Mouse (Mus musculus): ENCODE results near the gene Dnah10. TPM values are rescaled to one million over a fixed set of nuclear protein-coding genes. Genes with fewer than 3 reads are reported as not detected.
A peak's percentile ranks its signal among the peaks of the same experiment; 100 is the strongest.

The Dnah10 gene
- total RNA-seq, 4 experiments from 2014 or later, result 0.02 to 0.05 (median 0.02) TPM; not detected in 1

DNA sequence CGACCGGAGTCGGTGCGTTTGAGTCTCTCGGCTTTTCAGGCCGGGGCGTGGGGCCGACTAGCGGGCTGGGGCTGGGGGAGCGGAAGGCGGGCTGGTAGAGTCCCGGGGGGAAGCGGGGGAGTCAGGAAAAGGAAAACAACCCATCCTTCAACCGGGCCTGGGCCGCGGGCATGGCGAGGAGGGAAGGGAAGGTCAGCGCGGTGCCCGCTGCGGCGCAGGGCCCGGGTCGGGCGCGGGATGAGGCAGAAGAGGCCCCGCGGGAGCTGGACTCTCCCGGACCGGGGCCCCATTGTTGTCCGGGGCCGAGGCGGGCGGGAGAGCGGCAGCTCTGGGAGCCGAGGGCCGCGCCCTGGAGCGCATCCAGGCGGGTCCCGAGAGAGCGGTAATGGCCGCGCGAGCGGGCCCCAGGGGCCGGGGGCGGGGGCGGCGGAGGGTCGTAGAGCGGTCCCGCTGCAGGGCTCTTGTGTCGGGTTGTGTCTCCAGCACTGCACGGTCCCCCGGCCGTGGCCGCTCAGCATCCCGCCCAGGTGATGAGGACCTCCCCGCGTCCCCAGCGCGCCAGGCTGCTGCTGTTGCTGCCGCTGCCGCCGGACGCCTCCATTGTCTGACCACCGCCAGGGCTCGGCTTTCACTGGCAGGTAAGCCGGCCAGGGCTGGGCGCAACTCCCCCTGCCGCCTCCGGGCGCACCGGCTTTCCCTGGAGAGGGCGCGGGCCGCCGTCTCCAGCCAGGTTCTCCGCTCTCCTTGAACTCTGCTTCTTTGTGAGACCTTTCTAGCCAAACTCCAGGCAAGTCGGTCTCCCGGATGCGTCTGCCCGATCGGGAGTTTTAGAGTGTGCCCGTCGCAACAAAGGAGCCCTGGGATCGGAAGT, 138.2 kb downstream of the Dnah10 start:
- DNase-seq (ENCODE audit: low spot score in 2 of 2), result peak in 1 of 2 experiments; percentile 20

DNA sequence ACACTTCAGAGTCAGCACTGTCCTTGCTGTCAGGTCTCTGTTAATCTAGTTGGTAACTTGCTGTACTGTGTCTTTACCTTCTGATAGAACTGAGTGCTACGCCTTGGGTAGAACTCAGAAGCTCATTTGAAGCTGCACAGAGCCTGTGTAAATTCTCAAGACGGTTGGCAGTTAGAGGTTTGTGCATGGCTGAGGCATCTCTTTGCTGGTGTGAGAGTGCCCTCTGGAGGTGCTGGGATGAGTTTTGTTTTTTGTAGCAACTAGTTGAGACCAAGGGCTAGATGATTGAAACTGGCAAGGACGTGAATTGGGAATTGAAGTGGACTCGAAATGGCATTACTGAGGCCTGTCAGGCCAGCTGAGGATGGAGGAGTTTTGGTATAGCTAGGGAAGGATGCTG, 144.1 kb downstream of the Dnah10 start:
- peak; percentile 15 to 22 for DNase-seq (ENCODE audit: low spot score in 2 of 2)

DNA sequence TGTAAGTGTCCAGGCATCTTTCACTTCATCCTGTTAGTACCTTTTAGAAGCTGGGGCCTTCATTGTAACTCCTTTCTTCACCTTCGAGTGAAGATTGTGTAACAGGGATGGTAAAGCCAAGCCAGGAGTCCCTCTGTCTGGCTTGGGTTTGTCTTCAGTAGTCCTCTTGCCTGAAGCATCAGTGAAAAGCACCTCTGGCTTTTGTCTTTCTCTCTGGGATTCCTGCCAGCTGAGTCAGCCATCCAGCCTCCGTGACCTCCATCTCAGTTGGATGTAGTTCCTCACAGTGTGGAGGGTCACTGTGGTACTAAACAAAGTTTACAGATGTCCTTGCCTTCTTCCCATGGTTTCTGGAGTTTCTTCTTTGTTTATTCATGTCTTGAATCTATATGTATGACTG, 147.1 kb downstream of the Dnah10 start:
- DNase-seq (ENCODE audit: low spot score in 2 of 2), result no peak

DNA sequence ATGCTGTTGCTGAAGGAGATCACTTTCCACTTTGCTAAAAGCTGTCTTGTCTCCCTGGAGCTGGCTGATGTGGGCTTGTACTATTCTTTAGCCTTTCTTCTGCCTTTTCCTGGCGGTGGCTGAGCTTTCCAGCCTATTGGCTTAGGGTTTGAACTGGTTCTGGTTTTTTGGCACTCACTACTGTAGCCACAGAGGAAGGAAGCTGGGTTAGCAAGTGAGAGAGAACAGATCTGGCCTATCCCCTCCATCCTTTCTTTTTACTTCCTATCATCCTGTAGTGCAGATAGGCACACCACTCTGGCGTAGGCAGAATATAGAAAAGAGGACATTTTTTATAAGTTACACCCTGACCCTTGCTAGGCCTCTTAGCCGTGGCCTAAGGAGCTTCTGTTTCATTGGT, 148.2 kb downstream of the Dnah10 start:
- DNase-seq (ENCODE audit: low spot score in 2 of 2), result no peak

DNA sequence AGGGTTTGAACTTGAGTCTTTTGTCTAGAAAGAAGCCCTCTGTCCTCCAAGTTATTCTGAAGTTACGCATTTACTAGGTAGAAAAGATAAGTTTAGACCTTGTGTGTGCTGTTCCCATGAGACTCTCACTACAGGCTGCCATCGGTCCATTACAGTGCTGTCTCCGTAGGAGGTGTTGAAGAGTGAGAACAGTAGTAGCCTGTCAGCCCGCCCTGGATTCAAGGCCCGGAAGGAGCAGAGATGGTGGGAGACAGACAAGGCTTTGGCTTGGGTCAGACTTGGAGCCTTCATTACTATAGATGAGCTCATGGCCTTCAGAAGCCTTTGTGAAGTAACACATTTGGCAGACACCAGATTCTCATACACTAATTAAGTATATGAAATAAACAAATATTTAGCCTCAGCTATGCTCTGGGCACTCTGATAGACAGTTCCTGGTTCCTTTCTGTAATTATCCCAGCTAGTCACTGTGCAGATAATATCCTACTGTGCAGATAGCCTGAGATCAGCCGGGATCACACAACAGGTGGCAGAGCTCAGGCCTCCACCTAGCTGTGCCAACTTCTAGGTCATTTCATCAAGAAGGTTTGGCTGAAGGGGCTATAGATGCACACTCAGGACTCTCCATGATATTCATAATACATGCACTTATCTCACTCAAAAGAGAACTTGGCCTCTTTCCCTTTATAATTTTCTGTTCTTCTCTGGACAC, 149.2 kb downstream of the Dnah10 start:
- no peak for DNase-seq (ENCODE audit: low spot score in 2 of 2)

DNA sequence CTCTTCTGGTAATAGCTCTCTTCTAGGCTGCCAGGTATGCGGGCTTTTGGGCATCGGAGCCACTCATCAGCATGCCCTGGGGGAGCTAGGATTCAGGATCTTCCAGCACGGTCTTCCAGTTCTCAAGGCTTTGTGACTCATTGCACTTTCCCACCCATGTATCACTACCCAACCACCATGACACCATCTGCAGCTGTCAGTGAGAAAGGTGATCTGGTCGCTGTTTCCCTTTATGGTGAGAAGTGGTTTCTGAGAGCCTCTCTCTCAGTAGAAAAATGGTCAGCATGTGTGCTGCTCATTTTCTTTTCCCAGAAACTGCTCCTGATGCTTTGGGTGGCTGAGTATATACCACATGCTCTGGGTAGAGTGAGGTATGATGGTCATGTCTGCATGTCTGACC, 154.4 kb downstream of the Dnah10 start:
- no peak for DNase-seq (ENCODE audit: low spot score in 2 of 2)

DNA sequence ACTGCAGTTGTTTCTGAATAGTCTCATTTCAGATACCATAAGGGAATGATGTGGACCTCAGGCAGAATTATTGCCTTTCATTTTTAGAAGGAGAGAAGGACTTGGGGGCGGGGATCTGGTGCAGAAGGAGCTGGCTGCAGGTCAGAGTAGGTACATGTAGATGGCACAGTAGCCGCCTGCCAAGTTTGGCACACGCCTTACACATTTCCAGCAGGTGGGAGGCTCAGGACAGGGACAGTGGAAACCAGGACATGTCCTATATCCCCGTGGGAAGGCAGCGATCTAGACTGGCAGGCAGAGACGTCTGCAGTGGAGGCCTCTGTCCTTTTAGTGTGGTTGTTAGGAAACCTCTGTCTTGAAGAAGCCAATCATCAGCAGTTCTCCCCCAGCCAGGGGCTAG, 154.9 kb downstream of the Dnah10 start:
- DNase-seq (ENCODE audit: low spot score in 2 of 2), result no peak

DNA sequence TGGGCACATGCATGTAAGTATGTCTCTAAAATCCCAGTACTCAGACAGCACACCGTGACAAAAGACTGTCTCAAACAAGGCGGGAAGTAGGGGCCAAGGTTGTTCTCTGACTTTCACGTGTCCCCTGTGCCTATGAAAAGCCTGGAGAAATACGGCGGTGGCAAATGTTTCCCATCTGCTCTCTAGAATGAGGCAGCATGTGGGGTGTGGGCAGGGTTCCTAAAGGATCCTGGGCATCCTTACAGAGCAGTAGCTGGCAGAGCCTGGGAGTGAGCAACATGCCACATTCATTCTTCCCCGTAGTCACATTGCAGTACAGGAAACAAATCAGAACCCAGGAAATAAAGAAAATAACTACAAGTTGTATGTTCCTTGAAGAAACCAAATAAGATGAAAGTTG, 159.0 kb downstream of the Dnah10 start:
- DNase-seq (ENCODE audit: low spot score in 2 of 2), result no peak

Other genes with a start within 250 kb of the Dnah10 start
- gene Rilpl2, start 246.7 kb upstream of the Dnah10 start, total RNA-seq (2022), result 1 to 10 TPM; 3.2 to 5.1 (median 4.2) TPM
- 10 to 100 TPM; 19.8 to 27.9 (median 25.2) TPM for gene Snrnp35, start 242.0 kb upstream of the Dnah10 start, total RNA-seq (2022)
- 100 to 1,000 TPM; 208 to 326 (median 241) TPM for gene Rilpl1, start 193.7 kb upstream of the Dnah10 start, total RNA-seq (2022)
- 100 to 1,000 TPM; 149 to 173 (median 155) TPM for gene Tmed2, start 184.4 kb upstream of the Dnah10 start, total RNA-seq (2022)
- gene Ddx55, start 172.2 kb upstream of the Dnah10 start, total RNA-seq (2022), result 1 to 10 TPM; 3.8 to 8.0 (median 4.9) TPM
- gene Eif2b1, start 146.0 kb upstream of the Dnah10 start, total RNA-seq (2022), result 10 to 100 TPM; 33.3 to 42.9 (median 38.7) TPM
- 10 to 100 TPM; 12.7 to 18.5 (median 16.5) TPM for gene Gtf2h3, start 145.9 kb upstream of the Dnah10 start, total RNA-seq (2022)
- gene Atp6v0a2, start 96.5 kb upstream of the Dnah10 start, total RNA-seq (2022), result 10 to 100 TPM; 29.1 to 38.6 (median 32.5) TPM
- under 1 TPM; 0.24 to 0.51 (median 0.42) TPM for gene Ccdc92, start 137.3 kb downstream of the Dnah10 start, total RNA-seq (2022)
- 10 to 100 TPM; 14.6 to 19.9 (median 16.3) TPM for gene Zfp664, start 137.6 kb downstream of the Dnah10 start, total RNA-seq (2022)